Mouse (Mus musculus): ENCODE data around the gene 2010111I01Rik.

DNA sequence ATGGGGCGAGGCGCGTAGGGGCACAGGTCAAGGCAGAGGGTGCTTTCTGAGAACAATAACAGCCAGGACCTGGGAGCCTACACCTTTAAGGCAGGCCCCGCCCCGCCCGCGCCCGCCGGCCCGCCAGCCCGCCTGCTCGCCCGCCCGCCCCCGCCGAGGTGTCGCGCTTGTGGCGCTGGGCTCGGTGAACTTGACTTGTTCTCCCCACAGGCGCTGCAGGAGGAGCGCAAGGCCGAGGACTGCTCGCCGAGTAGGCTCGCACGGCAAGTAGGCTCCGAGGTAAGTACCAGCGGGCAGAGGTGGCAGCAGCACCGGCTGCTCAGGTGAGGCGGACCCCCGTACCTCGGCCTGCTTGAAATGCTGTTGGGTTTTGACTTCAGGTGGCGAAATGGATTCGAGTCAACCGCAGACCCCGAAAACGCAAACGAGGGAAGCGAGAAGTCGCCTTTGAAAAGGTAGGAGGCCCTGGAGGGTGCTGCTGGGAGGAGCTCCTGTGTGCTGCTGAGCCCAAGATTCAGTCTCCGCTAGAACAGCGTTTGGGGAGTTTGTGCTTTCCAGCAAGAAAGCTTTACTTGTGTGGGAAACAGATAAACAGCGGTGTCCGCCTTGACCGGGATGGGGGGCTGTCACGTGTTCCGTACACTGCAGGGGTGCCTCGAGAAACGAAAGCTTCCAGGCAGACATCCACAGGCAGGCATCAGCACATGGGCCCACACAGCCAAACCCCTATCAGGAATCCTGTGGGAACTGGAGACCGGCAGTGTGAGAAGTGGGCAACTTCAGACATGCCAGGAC, 275.4 kb downstream of the 2010111I01Rik start:
- TF ChIP-seq ZNF384 (IDR thresholded peaks at IDR 0.05; ENCODE audit: low read depth, low read length) (no peak), ZC3H11A (IDR thresholded peaks at IDR 0.05; ENCODE audit: borderline replicate concordance, low read depth, low read length) (no peak), MAFK (IDR thresholded peaks at IDR 0.05; ENCODE audit: insufficient read depth, low read depth, low read length) (no peak), CHD2 (IDR thresholded peaks at IDR 0.05; ENCODE audit: low read depth, low read length) (no peak)
